Mouse (Mus musculus) CH12.LX (cell line): ENCODE measurements at regions not wholly inside any gene's neighbourhood (a gene's known extent, or its start where the extent isn't known, plus 50 kb on each side); places are given as distances from the start of the nearest gene placed in this dataset.

ENCODE experiments used
- CHD1 ChIP-seq: IDR thresholded peaks from 2 replicates; pipeline ENCODE4 v1.6.1; 2012; ENCODE audit warnings: low read depth, low read length, improper control_type of control experiment, inconsistent platforms
- CTCF ChIP-seq, 2 experiments: IDR thresholded peaks in 1 of 2; conservative IDR thresholded peaks in 1 of 2; 2 replicates each; pipeline ENCODE4 v1.5.1; 2011 to 2012; ENCODE audit warnings: low read depth in 2 of 2, low read length in 2 of 2, improper control_type of control experiment in 1 of 2, inconsistent platforms in 1 of 2, mild to moderate bottlenecking in 1 of 2, moderate library complexity in 1 of 2
- ELF1 ChIP-seq: IDR thresholded peaks from 2 replicates; pipeline ENCODE4 v1.6.1; 2014; ENCODE audit warnings: low read depth, mild to moderate bottlenecking, inconsistent platforms, low read length, improper control_type of control experiment
- EP300 ChIP-seq: IDR thresholded peaks from 2 replicates; pipeline ENCODE4 v1.6.1; 2011; ENCODE audit warnings: low read length, improper control_type of control experiment
- MAFK ChIP-seq: IDR thresholded peaks from 2 replicates; pipeline ENCODE4 v1.6.1; 2011; ENCODE audit warnings: low read length, improper control_type of control experiment; ENCODE audit not compliant: insufficient replicate concordance
- NRF1 ChIP-seq: IDR thresholded peaks from 2 replicates; pipeline ENCODE4 v1.6.1; 2014; ENCODE audit warnings: low read depth, mild to moderate bottlenecking, inconsistent platforms, low read length, improper control_type of control experiment, moderate library complexity
- POLR2A ChIP-seq: IDR thresholded peaks from 2 replicates; pipeline ENCODE4 v1.6.1; 2011; ENCODE audit warnings: low read depth, mild to moderate bottlenecking, improper control_type of control experiment, low read length
- POLR2AphosphoS2 ChIP-seq: IDR thresholded peaks from 2 replicates; pipeline ENCODE4 v1.6.1; 2011; ENCODE audit warnings: low read depth, low read length, improper control_type of control experiment

GRCm38 (mm10) chr14:98414201-98414600 lies 244.6 kb upstream of the Dach1 start:
- TF ChIP-seq CTCF (conservative IDR thresholded peaks at IDR 0.05 in 1 of 2, IDR thresholded peaks at IDR 0.05 in 1 of 2; ENCODE audit: low read depth in 2 of 2, low read length in 2 of 2): no peak
- no peak for TF ChIP-seq POLR2A
- no peak for TF ChIP-seq NRF1
- TF ChIP-seq EP300: no peak
- TF ChIP-seq MAFK: no peak
- TF ChIP-seq ELF1: no peak
- TF ChIP-seq POLR2AphosphoS2: no peak
- TF ChIP-seq CHD1: no peak
